Comparison of ENCODE assay signal across 8 mouse cellular contexts in the genomic region with DNA sequence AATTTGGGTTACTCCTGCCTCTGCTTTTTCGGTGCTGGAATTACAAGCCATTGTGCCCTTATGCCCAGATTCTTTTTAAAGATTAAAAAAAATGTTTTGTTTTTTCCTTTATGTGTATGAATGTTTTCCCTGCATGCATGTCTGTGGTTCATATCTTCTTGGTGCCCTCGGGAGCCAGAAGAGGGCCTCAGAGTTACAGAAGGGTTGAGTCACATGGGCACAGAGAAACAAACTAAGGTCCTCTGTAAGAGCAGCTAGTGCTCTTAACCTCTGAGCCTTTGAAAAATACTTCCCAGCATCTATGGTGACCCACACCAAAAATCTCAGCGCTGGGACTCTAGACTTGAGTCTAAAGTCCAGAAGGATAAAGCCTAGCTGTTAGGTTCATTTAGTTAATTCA. TPM values are rescaled to one million over a fixed set of nuclear protein-coding genes. Genes with fewer than 3 reads are reported as not detected.
DNase-seq lines count a peak whose midpoint lies in the region; ATAC-seq and TF ChIP-seq lines count a peak whose summit lies in the region.

No protein-coding gene starts in this region.

- no peaks in the 10 kb centered on the region for H3K27me3 ChIP-seq in hindbrain, embryonic 15.5 days
- H3K27me3 ChIP-seq in liver, adult 2 months (ENCODE audit: control insufficient read depth, insufficient read depth, low read length), result no peaks in the 10 kb centered on the region
- H3K27me3 ChIP-seq in midbrain, embryonic 16.5 days (ENCODE audit: control insufficient read depth, insufficient read depth, low read depth, low read length), result no peaks in the 10 kb centered on the region

- H3K4me1 ChIP-seq in hindbrain, embryonic 15.5 days (replicated peaks), result peaks cover 18% of the 10 kb centered on the region
- H3K4me1 ChIP-seq in liver, adult 2 months (ENCODE audit: control insufficient read depth, insufficient read depth, low read length), result peaks cover 3% of the 10 kb centered on the region; the same call in 1 of the 2 replicates
- H3K4me1 ChIP-seq in midbrain, embryonic 16.5 days (ENCODE audit: control insufficient read depth, insufficient read depth, low read length), result peaks cover 7% of the 10 kb centered on the region; the same call in 1 of the 2 replicates

- TF ChIP-seq POLR2A in liver, adult 2 months (IDR thresholded peaks at IDR 0.05; ENCODE audit: extremely low read depth, insufficient read depth, low read length), result no peak

- peak; percentile 27; the same call in 1 of the 2 replicates for TF ChIP-seq CTCF in liver, adult 2 months (IDR thresholded peaks at IDR 0.05; ENCODE audit: low read depth, low read length)

- intact Hi-C loops in left cerebral cortex, postnatal 25 days (cut with DNase I), result no loop called here

- ATAC-seq in erythroblast, adult 5-6 weeks (replicated peaks; ENCODE audit: low FRiP score, poor library complexity, severe bottlenecking), result peak; percentile 54; the same call in 1 of the 2 replicates
- ATAC-seq in hindbrain, embryonic 15.5 days (ENCODE audit: low FRiP score, low read depth), result peak; percentile 46
- peak; percentile 70 for ATAC-seq in midbrain, embryonic 16.5 days

- peak overlapping the region; percentile 53 for H3K4me3 ChIP-seq in hindbrain, embryonic 15.5 days
- H3K4me3 ChIP-seq in liver, adult 2 months (ENCODE audit: insufficient read depth, low read depth, low read length), result peak overlapping the region; percentile 71; the same call in 1 of the 2 replicates
- H3K4me3 ChIP-seq in midbrain, embryonic 16.5 days (ENCODE audit: low read depth, low read length), result peak overlapping the region; percentile 68

- peak; percentile 18 to 59 for DNase-seq in left cerebral cortex, postnatal 25 days (ENCODE audit: low spot score in 2 of 2)
- DNase-seq in left cerebral cortex, adult 8-10 months (ENCODE audit: low spot score in 2 of 2), result no peak
- peak; percentile 42 to 53 for DNase-seq in adrenal gland, postnatal 36 days
- peak; percentile 61 for DNase-seq in liver, adult 2 months (ENCODE audit: extremely low read depth, low read depth, low spot score)
- peak; percentile 49 to 71 for DNase-seq in thymus, postnatal 36 days

- 20% methylated on average over 3 of the region's 3 CpGs for WGBS in hindbrain, embryonic 15.5 days
- WGBS in liver, adult 2 months, result 9% methylated on average over 3 of the region's 3 CpGs
- 17% methylated on average over 3 of the region's 3 CpGs for WGBS in midbrain, embryonic 16.5 days

- H3K27ac ChIP-seq in hindbrain, embryonic 15.5 days (replicated peaks), result peak overlapping the region; percentile 84
- H3K27ac ChIP-seq in liver, adult 2 months (replicated peaks; ENCODE audit: insufficient read depth, low read depth, low read length), result peak overlapping the region; percentile 74
- H3K27ac ChIP-seq in midbrain, embryonic 16.5 days (ENCODE audit: low read length), result peak overlapping the region; percentile 89

- no peaks in the 10 kb centered on the region for H3K79me2 ChIP-seq in liver, adult 2 months (ENCODE audit: control insufficient read depth, insufficient read depth, low read length)

- H3K4me2 ChIP-seq in hindbrain, embryonic 15.5 days, result peak overlapping the region; percentile 79
- peak overlapping the region; percentile 71 for H3K4me2 ChIP-seq in midbrain, embryonic 16.5 days (ENCODE audit: low read length)

- peaks cover 21% of the 10 kb centered on the region for H3K36me3 ChIP-seq in hindbrain, embryonic 15.5 days
- H3K36me3 ChIP-seq in liver, adult 2 months (ENCODE audit: control insufficient read depth, insufficient read depth, low read length), result peaks cover 2% of the 10 kb centered on the region; the same call in 1 of the 2 replicates
- H3K36me3 ChIP-seq in midbrain, embryonic 16.5 days (ENCODE audit: control insufficient read depth, insufficient read depth, low read length), result peaks cover 23% of the 10 kb centered on the region

- peak overlapping the region; percentile 67 for H3K9ac ChIP-seq in hindbrain, embryonic 15.5 days
- H3K9ac ChIP-seq in liver, adult 2 months (ENCODE audit: low read depth, low read length), result no peak overlapping the region
- H3K9ac ChIP-seq in midbrain, embryonic 16.5 days (ENCODE audit: low read depth, low read length), result peak overlapping the region; percentile 89

- H3K9me3 ChIP-seq in hindbrain, embryonic 15.5 days, result peaks cover 12% of the 10 kb centered on the region; the same call in 1 of the 2 replicates
- H3K9me3 ChIP-seq in midbrain, embryonic 16.5 days (replicated peaks; ENCODE audit: control insufficient read depth, low read length, poor library complexity, severe bottlenecking), result peaks cover 10% of the 10 kb centered on the region; the same call in 1 of the 2 replicates

RNA-seq across cellular contexts. Expression of gene Exo5, which starts 0.6 kb away (rescaled TPM):
- total RNA-seq in left cerebral cortex, postnatal 25 days (2021), result 10 to 100 TPM; 10.1 to 13.3 TPM
- total RNA-seq in left cerebral cortex, adult 8-10 months (2022), result 10 to 100 TPM; 13.9 to 16.5 (median 14.9) TPM
- total RNA-seq in adrenal gland, postnatal 36 days (2021), result 10 to 100 TPM; 10.0 to 11.1 TPM
- 7.5 and 21.1 TPM in 2 replicates for total RNA-seq in erythroblast, adult 5-6 weeks (2015; ENCODE audit: low replicate concordance)
- total RNA-seq in erythroblast, adult 5-6 weeks (2017; ENCODE audit: low replicate concordance), result 1.7 and 4.1 TPM in 2 replicates
- polyA plus RNA-seq in hindbrain, embryonic 15.5 days (2015; fragmentation: Nextera tagmentation; extraction: Ambion mirVana), result 30.2 and 30.7 TPM in 2 replicates
- total RNA-seq in liver, adult 2 months (2014; rRNA removed), result 3.2 and 5.4 TPM in 2 replicates
- polyA plus RNA-seq in liver, adult 2 months (2012; rRNA removed), result 1.4 and 1.6 TPM in 2 replicates
- 32.2 and 35.7 TPM in 2 replicates for polyA plus RNA-seq in midbrain, embryonic 16.5 days (2015; fragmentation: Nextera tagmentation; extraction: Ambion mirVana)

RNA-seq across cellular contexts. Expression of gene Zfp69, which starts 26.1 kb away (rescaled TPM):
- total RNA-seq in left cerebral cortex, postnatal 25 days (2021), result 1 to 10 TPM; 1.1 to 1.6 TPM
- 1 to 10 TPM; 1.5 to 3.0 (median 1.8) TPM for total RNA-seq in left cerebral cortex, adult 8-10 months (2022)
- 1 to 10 TPM; 1.8 to 2.9 TPM for total RNA-seq in adrenal gland, postnatal 36 days (2021)
- 0.77 TPM in 1 of 2 replicates, not detected in the other for total RNA-seq in erythroblast, adult 5-6 weeks (2015; ENCODE audit: low replicate concordance)
- total RNA-seq in erythroblast, adult 5-6 weeks (2017; ENCODE audit: low replicate concordance), result 2.4 and 6.4 TPM in 2 replicates
- polyA plus RNA-seq in hindbrain, embryonic 15.5 days (2015; fragmentation: Nextera tagmentation; extraction: Ambion mirVana), result 6.8 and 7.9 TPM in 2 replicates
- total RNA-seq in liver, adult 2 months (2014; rRNA removed), result 1.3 and 3.5 TPM in 2 replicates
- 0.87 and 1.00 TPM in 2 replicates for polyA plus RNA-seq in liver, adult 2 months (2012; rRNA removed)
- polyA plus RNA-seq in midbrain, embryonic 16.5 days (2015; fragmentation: Nextera tagmentation; extraction: Ambion mirVana), result 5.8 and 7.2 TPM in 2 replicates

Comparison
In these comparisons a context has a peak if more than half of its experiments do, and no peak if none do; other contexts are left out.
1. DNase-seq: peak in left cerebral cortex, postnatal 25 days (2 of 2), adrenal gland, postnatal 36 days (2 of 2), liver, adult 2 months (single experiment) and thymus, postnatal 36 days (2 of 2); none in left cerebral cortex, adult 8-10 months (0 of 2).
2. Peak in every context shown above with its lines, with median percentiles within 50 percentile points of each other: ATAC-seq, H3K27ac ChIP-seq and H3K4me3 ChIP-seq.